Mouse (Mus musculus) gastrocnemius, adult 2 months (tissue): ENCODE data around the gene Gm42669. TPM values are rescaled to one million over a fixed set of nuclear protein-coding genes. Genes with fewer than 3 reads are reported as not detected.
A peak's percentile ranks its signal among the peaks of the same experiment; 100 is the strongest.

Source experiments
- DNase-seq: peaks from one replicate; pipeline ENCODE4 v3.0.0; 2022
- H3K27ac ChIP-seq: fragments of 200-600 bp; 2 replicates; pipeline ENCODE4 v1.8.1; 2022; ENCODE audit warnings: mild to moderate bottlenecking
- H3K4me3 ChIP-seq: fragments of 200-600 bp; 2 replicates; pipeline ENCODE4 v1.8.1; 2022; ENCODE audit warnings: mild to moderate bottlenecking, moderate library complexity
- CTCF ChIP-seq: fragments of 200-600 bp; IDR thresholded peaks from 2 replicates; pipeline ENCODE4 v1.8.1; 2022; ENCODE audit warnings: antibody characterized with exemption, mild to moderate bottlenecking, moderate library complexity
- intact Hi-C: fragments of 180-260 bp; cut with DNase I; formaldehyde crosslinking; loops from one replicate; pipeline ENCODE4 v1.15.1; 2025
- total RNA-seq, 2 experiments: library from RNA; stranded (reverse); gene quantifications; 2 replicates each; pipeline ENCODE4 v1.2.3; 2021

Gm42669 gene
- total RNA-seq, 2 experiments from 2014 or later, result 0.08 TPM; not detected in 1

DNA sequence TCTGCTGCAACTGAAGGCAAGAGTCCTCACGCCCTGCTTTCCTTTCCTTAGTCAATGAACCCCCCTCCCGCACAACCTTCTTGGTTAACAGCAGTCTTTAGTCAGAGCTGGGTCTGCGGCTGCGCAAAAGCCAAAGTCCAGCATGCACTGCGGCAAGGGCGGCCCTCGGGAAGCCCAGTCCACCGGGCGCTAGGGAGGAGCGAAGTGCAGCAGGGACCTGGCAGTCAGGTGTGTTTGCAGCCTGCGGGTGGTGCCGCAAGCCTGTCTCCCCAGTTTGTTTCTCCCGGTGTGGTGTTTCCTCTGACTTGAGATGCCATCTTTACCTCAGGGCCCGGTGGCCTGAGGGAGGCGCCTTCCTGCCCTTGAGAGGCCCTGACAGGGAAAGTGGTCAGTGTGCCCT lies 27.2 kb downstream of the Gm42669 start, which contains the start of gene 1700028K03Rik:
Gene 1700028K03Rik, plus strand, starts transcription at position 129 of the 400 bp plus-strand sequence.
- DNase-seq, result no peak
- intact Hi-C loops, result no loop called here
- Histone ChIP-seq H3K27ac (peak within 1 kb of the TSS; percentile 40; the same call in 1 of the 2 replicates), H3K4me3 (no peak within 1 kb of the TSS)
- TF ChIP-seq CTCF, result no peak

DNA sequence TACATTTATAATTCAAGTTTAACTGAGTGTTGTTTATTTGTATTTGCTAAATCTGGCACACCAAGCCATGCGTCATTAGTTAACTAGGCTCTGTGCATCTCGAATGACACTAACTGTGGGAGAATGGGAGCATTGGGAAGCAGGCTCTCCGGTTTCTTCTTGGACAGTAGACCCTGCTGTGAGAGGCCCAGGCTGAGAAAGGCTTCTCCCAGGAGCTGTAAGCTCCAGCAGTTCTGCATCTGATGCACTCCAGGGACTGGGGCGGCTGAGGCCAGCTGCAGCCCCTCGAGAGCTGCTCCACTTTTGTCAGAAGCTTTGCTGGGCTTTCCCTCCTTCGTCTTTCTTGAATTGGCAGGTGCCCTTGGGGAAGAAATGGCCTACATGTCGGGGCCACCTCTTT lies 34.3 kb downstream of the Gm42669 start:
- peak; percentile 74 for DNase-seq
- TF ChIP-seq CTCF, result no peak
- H3K4me3 ChIP-seq, result no peak overlapping the region
- intact Hi-C loops, result no loop called here
- H3K27ac ChIP-seq, result peak overlapping the region; percentile 78

DNA sequence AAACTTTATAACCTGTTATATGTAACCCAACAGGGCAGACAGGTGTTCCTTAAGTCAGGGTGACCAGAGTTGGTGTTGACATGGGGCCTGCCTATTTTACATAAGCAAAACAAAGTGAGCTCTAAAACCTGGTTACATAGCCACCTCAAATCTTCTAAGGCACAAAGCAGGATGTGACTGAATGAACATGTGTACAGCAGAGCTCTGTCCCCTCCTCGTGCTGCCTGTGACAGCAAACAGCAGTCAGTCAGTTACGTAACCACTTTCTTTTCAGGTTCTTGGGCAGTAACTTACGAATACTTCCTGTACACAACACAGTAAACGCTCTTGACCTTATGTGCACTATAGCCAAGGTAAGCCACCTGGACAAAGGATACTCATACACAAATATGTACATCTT lies 38.5 kb downstream of the Gm42669 start:
- DNase-seq, result no peak
- no peak for TF ChIP-seq CTCF
- Histone ChIP-seq H3K27ac (no peak overlapping the region), H3K4me3 (no peak overlapping the region)
- intact Hi-C loops, result no loop called here

DNA sequence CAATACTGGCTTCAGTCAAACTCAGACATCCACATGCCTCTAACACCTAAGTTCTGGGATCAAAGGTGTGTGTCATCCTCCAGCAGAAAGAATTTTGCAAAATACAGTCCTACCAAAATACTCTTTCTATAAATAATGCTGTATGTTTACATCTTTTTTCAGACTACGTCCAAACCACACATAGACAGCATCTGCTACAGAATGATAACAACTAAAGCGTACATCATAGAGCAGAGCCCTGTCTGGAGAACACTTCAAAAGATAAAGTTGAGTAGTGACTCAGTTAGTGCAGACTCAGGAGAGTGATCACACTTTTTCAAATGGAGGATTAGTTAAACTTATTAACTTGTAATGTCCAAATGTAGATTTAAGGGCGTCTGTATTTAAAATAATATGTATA lies 40.5 kb downstream of the Gm42669 start:
- H3K27ac ChIP-seq, result no peak overlapping the region
- H3K4me3 ChIP-seq, result no peak overlapping the region
- intact Hi-C loops, result no loop called here
- no peak for DNase-seq
- no peak for TF ChIP-seq CTCF

DNA sequence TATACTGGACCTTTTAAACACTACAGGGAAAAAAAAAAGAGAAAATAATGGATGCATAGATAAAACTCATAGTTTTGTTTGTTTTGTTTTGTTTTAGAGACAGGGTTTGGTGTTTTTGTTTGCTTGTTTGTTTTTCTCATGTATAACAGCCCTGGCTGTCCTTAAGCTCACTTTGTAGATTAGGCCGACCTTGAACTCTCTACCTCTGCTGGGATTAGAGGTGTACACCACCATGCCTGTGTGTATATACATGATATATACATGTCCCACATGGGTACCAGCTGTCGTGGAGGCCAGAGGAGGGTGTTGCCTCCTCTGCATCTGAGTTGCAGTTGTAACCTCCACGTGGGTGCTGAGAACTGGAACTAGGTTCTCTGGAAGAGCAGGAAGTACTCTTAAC lies 41.0 kb downstream of the Gm42669 start:
- no peak for TF ChIP-seq CTCF
- Histone ChIP-seq H3K27ac (no peak overlapping the region), H3K4me3 (no peak overlapping the region)
- intact Hi-C loops, result no loop called here
- no peak for DNase-seq

DNA sequence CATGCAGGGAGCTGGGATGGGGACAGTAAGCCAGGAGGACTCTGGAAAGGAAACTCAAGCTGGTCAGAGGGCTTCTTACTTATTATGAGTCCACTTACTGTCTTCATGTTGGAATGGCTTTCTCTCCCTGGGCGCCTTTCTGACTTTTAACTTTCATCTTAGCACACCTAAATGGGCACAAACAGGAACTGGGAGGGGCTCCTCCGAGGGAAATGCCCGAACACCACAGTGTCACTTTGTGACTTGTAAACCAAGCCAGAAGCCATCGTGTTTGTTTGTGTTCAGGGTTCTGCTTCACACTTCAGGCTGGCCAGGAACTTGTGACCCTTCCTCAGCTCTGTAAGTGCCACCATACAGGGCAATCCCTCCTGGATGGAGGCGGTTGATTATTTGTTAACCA lies 46.9 kb downstream of the Gm42669 start:
- intact Hi-C loops, result no loop called here
- no peak overlapping the region for H3K4me3 ChIP-seq
- no peak for TF ChIP-seq CTCF
- DNase-seq, result no peak
- H3K27ac ChIP-seq, result no peak overlapping the region

DNA sequence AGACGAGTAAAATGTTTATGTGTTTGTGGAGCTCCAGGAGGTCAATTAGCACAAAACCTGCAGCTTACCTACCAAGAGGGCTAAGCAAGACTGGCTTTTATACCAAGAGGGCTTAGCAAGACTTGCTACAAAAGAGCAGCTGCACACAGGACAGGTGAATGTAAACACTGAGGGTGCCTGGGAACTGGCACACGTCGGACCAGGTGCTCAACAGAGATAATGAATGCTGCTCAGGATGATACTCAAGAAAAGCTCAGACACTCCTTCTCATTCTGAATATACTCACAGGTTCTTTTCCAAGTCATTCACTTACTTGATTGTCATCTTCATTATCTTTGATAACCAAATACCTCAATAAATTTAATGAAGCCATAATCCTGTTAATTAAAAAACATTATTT lies 49.5 kb downstream of the Gm42669 start:
- Histone ChIP-seq H3K27ac (no peak overlapping the region), H3K4me3 (no peak overlapping the region)
- no peak for DNase-seq
- no peak for TF ChIP-seq CTCF
- intact Hi-C loops, result no loop called here

DNA sequence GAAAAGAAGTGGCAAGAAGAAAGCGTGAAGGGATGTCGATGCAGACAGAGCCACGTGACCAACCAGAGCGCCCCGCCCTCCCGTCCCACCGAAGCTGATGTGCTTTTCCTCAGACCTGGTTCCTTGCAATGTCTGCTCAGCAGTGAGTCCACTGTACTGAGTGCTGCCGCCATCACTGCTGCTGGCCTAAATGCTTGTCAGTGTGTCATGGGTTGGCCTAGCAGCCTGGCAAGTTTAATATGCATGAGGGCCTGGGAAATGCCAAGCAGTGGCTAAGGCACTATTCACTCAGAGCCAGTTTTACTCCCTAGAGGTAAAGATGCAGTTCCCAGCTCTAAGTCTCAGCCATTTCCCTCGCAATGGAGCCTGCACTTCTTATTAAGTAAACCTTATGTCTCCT lies 61.7 kb downstream of the Gm42669 start:
- TF ChIP-seq CTCF, result no peak
- intact Hi-C loops, result no loop called here
- Histone ChIP-seq H3K27ac (no peak overlapping the region), H3K4me3 (no peak overlapping the region)
- no peak for DNase-seq

DNA sequence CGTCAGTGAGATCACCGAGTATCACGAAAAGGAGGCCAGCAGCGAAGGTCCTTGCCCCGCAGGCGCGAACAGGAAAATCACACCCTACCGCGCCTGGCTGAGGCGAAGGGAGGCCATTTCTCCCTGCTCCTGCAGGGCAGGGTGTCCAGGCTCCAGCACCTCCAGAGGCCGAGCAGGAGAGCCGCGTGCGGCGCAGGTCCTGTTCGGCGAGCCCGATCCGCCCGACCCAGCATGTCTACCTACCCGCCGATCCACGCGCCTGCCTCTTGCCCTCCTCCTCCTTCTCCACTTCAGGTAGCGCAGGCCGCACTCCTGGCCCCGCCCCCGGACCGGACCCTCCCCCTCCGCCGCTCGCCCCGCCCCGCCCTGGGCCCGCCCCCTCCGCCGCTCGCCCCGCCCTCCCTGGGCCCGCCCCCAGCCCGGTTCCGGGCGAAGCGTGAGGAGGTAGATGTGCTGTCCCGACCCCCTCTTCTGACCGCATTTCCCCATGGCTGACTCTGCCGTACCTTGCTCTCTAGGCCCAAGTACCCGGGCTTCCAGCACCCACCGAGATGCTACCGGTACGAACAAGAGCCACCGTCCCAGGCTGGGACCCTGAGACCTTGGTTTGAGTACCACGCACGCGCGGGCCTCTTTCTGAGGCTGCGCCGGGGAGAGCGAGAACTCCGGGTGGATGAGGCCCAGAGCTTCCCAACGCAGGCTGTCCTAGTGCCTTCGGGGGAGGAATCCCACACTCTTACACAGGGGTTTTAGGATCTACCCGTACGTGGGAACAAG lies 90.1 kb downstream of the Gm42669 start, which contains the start of the genes Rpap2 and Glmn:
Gene Rpap2, plus strand, starts transcription at position 73 of the 777 bp plus-strand sequence.
Gene Glmn, minus strand, starts transcription at position 588 of the 777 bp plus-strand sequence.
- Histone ChIP-seq H3K27ac (peak within 1 kb of the TSS; percentile 94), H3K4me3 (peak within 1 kb of the TSS; percentile 89)
- peak; percentile 88 for DNase-seq
- peak; percentile 17; the same call in 1 of the 2 replicates for TF ChIP-seq CTCF
- intact Hi-C loops, result loop anchor here (1.0 to 10.0 kb wide), 2 partner anchors 163 to 303 kb away; partner anchors contain the start of genes Btbd8, Lpcat2b and Rpl5

DNA sequence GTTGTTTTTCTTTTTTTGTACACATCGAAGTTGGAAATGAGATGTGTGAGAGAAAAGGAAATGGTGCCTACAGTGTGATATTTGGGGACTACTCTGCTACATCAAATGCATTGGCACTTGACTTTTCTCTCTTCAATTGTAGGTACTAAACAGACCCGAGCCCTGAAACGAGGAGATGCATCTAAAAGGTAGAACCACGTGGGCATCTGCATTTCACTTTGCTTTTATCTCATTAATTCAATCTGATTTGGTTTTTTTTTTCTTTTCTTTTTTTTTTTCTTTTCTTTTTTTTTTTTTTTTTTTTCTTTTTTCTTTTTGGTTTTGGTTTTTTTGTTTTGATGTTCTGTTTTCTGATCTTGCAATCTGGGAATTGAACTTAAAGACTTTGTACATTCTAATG lies 91.0 kb downstream of the Gm42669 start:
- no peak for TF ChIP-seq CTCF
- intact Hi-C loops, result loop anchor here (10.0 kb wide), 1 partner anchor 164 kb away; the partner anchor contains the start of genes Btbd8 and Lpcat2b
- H3K4me3 ChIP-seq, result peak overlapping the region; percentile 89
- DNase-seq, result no peak
- peak overlapping the region; percentile 94 for H3K27ac ChIP-seq

DNA sequence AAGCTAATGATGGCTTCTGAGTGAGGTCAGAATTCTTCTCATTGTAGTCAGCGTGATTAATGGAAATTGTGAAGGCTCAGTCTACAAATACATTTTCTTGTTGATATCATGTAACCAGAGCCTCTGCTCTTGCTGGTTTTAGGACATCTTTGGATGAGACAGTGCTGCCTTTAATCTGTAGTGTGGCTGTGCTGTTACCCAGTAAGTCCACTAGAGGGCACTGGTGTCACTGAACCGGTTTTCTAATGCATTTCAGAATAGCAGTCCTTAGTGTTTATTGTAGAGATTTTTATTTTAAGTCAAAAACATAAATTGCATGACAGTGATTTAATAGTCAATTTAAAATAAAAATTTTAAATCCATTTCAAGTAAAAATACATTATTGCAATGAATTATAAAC lies 103.8 kb downstream of the Gm42669 start:
- peak; percentile 97 for TF ChIP-seq CTCF
- Histone ChIP-seq H3K27ac (no peak overlapping the region), H3K4me3 (no peak overlapping the region)
- DNase-seq, result peak; percentile 55
- intact Hi-C loops, result no loop called here

DNA sequence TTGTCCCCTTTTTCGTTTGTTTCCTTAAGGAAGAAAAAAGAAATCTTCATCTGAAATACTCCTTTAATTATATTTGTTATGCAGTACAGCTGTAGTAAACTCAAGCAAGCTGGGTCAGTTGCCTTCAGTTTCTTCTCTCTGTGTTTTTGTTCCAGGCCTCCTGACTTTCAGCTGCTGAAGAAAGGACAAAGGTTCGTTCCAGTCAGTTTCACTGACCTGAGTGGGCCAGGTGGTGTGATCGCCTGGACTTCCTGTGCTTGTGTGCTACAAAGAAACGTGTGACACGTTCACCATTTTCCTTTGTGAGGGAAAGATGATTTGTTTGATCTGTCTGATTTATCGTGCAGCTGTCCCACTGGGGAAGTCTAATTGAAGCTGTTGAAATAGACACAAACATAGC lies 110.6 kb downstream of the Gm42669 start:
- no peak for DNase-seq
- H3K4me3 ChIP-seq, result no peak overlapping the region
- no peak overlapping the region for H3K27ac ChIP-seq
- intact Hi-C loops, result no loop called here
- TF ChIP-seq CTCF, result no peak

DNA sequence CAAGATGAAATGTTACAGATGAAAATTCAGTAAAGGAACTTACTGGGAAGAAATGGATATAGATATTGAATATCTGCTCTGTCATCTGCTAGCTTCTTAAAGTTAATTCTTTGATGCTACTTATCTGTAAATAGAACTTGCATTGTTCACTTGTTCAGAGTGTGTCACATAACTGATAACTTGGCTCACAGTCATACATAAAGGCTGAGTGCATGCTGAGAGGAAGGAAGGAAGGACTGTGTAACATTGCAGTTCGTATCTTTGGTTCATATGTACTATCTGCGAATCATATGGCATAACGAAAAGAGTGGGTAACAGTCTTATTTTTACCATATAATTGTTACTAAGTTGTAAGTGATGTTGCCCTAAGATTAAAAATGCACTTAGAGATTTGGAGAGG lies 113.9 kb downstream of the Gm42669 start:
- no peak for DNase-seq
- H3K4me3 ChIP-seq, result no peak overlapping the region
- no peak overlapping the region for H3K27ac ChIP-seq
- intact Hi-C loops, result no loop called here
- no peak for TF ChIP-seq CTCF

Other genes starting within 250 kb of the Gm42669 start
- 10 to 100 TPM; 20.5 to 22.9 TPM for gene Tgfbr3, start 218.0 kb upstream of the Gm42669 start, total RNA-seq
- 1 to 10 TPM; 2.1 to 2.3 TPM for gene Brdt, start 176.5 kb upstream of the Gm42669 start, total RNA-seq
- gene Ephx4, start 104.9 kb upstream of the Gm42669 start, total RNA-seq, result under 1 TPM; 0.67 to 0.99 TPM
- gene Lpcat2b, start 76.1 kb upstream of the Gm42669 start, total RNA-seq, result not detected
- gene Btbd8, start 69.6 kb upstream of the Gm42669 start, total RNA-seq, result 1 to 10 TPM; 5.5 to 8.5 TPM
- gene 1700028K03Rik, start 27.1 kb downstream of the Gm42669 start, total RNA-seq, result under 1 TPM in 1 of 2 experiments, not detected in 1; 0.11 TPM
- 10 to 100 TPM; 13.5 to 13.9 TPM for gene Rpap2, start 89.8 kb downstream of the Gm42669 start, total RNA-seq
- 1 to 10 TPM; 4.4 to 6.2 TPM for gene Glmn, start 90.3 kb downstream of the Gm42669 start, total RNA-seq
- not detected for gene Gfi1, start 218.4 kb downstream of the Gm42669 start, total RNA-seq